Mouse (Mus musculus) myocyte (in vitro differentiated cells): ENCODE measurements around the gene Tia1. TPM values are rescaled to one million over a fixed set of nuclear protein-coding genes. Genes with fewer than 3 reads are reported as not detected.
A peak's percentile ranks its signal among the peaks of the same experiment; 100 is the strongest.

Experiments used
- H3K27me3 ChIP-seq: one replicate; pipeline ENCODE4 v1.6.1; 2011; ENCODE audit not compliant: control insufficient read depth, insufficient read depth, insufficient read length
- H3K36me3 ChIP-seq: one replicate; pipeline ENCODE4 v1.6.1; 2011; ENCODE audit not compliant: control insufficient read depth, insufficient read depth
- H3K4me2 ChIP-seq: one replicate; pipeline ENCODE4 v1.6.1; 2011; ENCODE audit warnings: low read depth, control low read depth
- H3K4me3 ChIP-seq: one replicate; pipeline ENCODE4 v1.5.1; 2011; ENCODE audit warnings: mild to moderate bottlenecking, control low read depth, moderate library complexity
- H3K79me2 ChIP-seq: one replicate; pipeline ENCODE4 v1.6.1; 2011; ENCODE audit not compliant: control insufficient read depth, insufficient read depth
- H3ac ChIP-seq: one replicate; pipeline ENCODE4 v1.6.1; 2011; ENCODE audit not compliant: control insufficient read depth, insufficient read length
- CEBPB ChIP-seq: IDR thresholded peaks from 2 replicates; pipeline ENCODE4 v1.6.1; 2011; ENCODE audit warnings: mild to moderate bottlenecking, moderate library complexity; ENCODE audit not compliant: poor library complexity, insufficient read depth, severe bottlenecking
- E2F4 ChIP-seq: IDR thresholded peaks from one replicate; pipeline ENCODE4 v1.6.1; 2011; ENCODE audit warnings: mild to moderate bottlenecking, control low read depth, moderate library complexity; ENCODE audit not compliant: insufficient read depth
- MAX ChIP-seq: IDR thresholded peaks from one replicate; pipeline ENCODE4 v1.6.1; 2011; ENCODE audit warnings: low read depth, mild to moderate bottlenecking, control low read depth
- MYOD1 ChIP-seq, 3 experiments: IDR thresholded peaks; one replicate each; pipeline ENCODE4 v1.6.1; 2011; ENCODE audit warnings: control low read depth in 2 of 3, low read depth in 2 of 3, mild to moderate bottlenecking in 2 of 3, moderate library complexity in 1 of 3; ENCODE audit not compliant: insufficient read length in 2 of 3, control insufficient read depth in 1 of 3
- MYOG ChIP-seq, 3 experiments: IDR thresholded peaks; one replicate each; pipeline ENCODE4 v1.6.1; 2011; ENCODE audit warnings: control low read depth in 2 of 3, low read depth in 2 of 3, mild to moderate bottlenecking in 2 of 3; ENCODE audit not compliant: insufficient read length in 2 of 3, control insufficient read depth in 1 of 3, insufficient read depth in 1 of 3
- POLR2A ChIP-seq: IDR thresholded peaks from one replicate; pipeline ENCODE4 v1.6.1; 2011; ENCODE audit warnings: low read depth, mild to moderate bottlenecking, control low read depth, moderate library complexity; ENCODE audit not compliant: insufficient read length
- POLR2AphosphoS2 ChIP-seq: IDR thresholded peaks from one replicate; pipeline ENCODE4 v1.6.1; 2011; ENCODE audit warnings: low read depth, control low read depth; ENCODE audit not compliant: insufficient read length
- REST ChIP-seq: IDR thresholded peaks from one replicate; pipeline ENCODE4 v1.6.1; 2011; ENCODE audit warnings: mild to moderate bottlenecking, control low read depth, moderate library complexity; ENCODE audit not compliant: insufficient read depth, insufficient read length
- SRF ChIP-seq: IDR thresholded peaks from one replicate; pipeline ENCODE4 v1.6.1; 2011; ENCODE audit warnings: low read depth; ENCODE audit not compliant: control insufficient read depth, insufficient read length
- TCF12 ChIP-seq: IDR thresholded peaks from one replicate; pipeline ENCODE4 v1.6.1; 2011; ENCODE audit warnings: mild to moderate bottlenecking, control low read depth; ENCODE audit not compliant: poor library complexity, insufficient read depth, severe bottlenecking
- TCF3 ChIP-seq: IDR thresholded peaks from one replicate; pipeline ENCODE4 v1.6.1; 2011; ENCODE audit warnings: low read depth, control low read depth; ENCODE audit not compliant: insufficient read length
- USF1 ChIP-seq: IDR thresholded peaks from one replicate; pipeline ENCODE4 v1.6.1; 2011; ENCODE audit warnings: low read depth, mild to moderate bottlenecking, control low read depth, moderate library complexity
- polyA plus RNA-seq: library from polyadenylated mRNA; unstranded; fragments of >200 nt; fragmentation: generic; extraction: Trizol; gene quantifications from one replicate; pipeline ENCODE4 v1.2.1, GENCODE M21; 2012; ENCODE audit warnings: missing spikeins

Gene Tia1
- polyA plus RNA-seq, 1 experiment: 12.8 TPM

GRCm38 (mm10) chr6:86364442-86365141 lies 39.4 kb upstream of the Tia1 start:
- H3K4me3 ChIP-seq: peak overlapping the region; percentile 35
- H3K27me3 ChIP-seq: no peaks in the 10 kb centered on the region
- H3K36me3 ChIP-seq: no peaks in the 10 kb centered on the region
- H3K4me2 ChIP-seq: peak overlapping the region; percentile 98
- H3ac ChIP-seq: peak overlapping the region; percentile 31
- H3K79me2 ChIP-seq: peaks cover 5% of the 10 kb centered on the region
- no peak for TF ChIP-seq CEBPB

- Histone ChIP-seq H3K79me2 (peaks cover 5% of the 10 kb centered on the region), H3K36me3 (no peaks in the 10 kb centered on the region), H3K4me3 (peak within 1 kb of the TSS; percentile 35), H3ac (peak within 1 kb of the TSS; percentile 31), H3K4me2 (peak within 1 kb of the TSS; percentile 98), H3K27me3 (no peaks in the 10 kb centered on the region)
- no peak for TF ChIP-seq TCF12
- TF ChIP-seq SRF: no peak
- TF ChIP-seq POLR2AphosphoS2: peak; percentile 78
- TF ChIP-seq MYOG (IDR thresholded peaks at IDR 0.05; ENCODE audit: control insufficient read depth in 1 of 3, insufficient read depth in 1 of 3, insufficient read length in 2 of 3, low read depth in 2 of 3): peak in 1 of 3 experiments; percentile 14
- TF ChIP-seq USF1: no peak
- no peak for TF ChIP-seq TCF3
- TF ChIP-seq MAX: no peak
- no peak for TF ChIP-seq CEBPB
- TF ChIP-seq E2F4: no peak
- TF ChIP-seq REST: no peak
- peak; percentile 89 for TF ChIP-seq POLR2A
- no peak for TF ChIP-seq MYOD1 (IDR thresholded peaks at IDR 0.05; ENCODE audit: control insufficient read depth in 1 of 3, insufficient read length in 2 of 3, low read depth in 2 of 3)
Observed at GRCm38 (mm10) chr6:86365371-86366124, 38.5 kb upstream of the Tia1 start, which contains the start of gene Fam136a. TSS of gene Fam136a (plus strand) at chr6:86365646.

GRCm38 (mm10) chr6:86366125-86366852 lies 37.7 kb upstream of the Tia1 start:
- Histone ChIP-seq H3K36me3 (no peaks in the 10 kb centered on the region), H3K27me3 (no peaks in the 10 kb centered on the region), H3K79me2 (peaks cover 5% of the 10 kb centered on the region), H3K4me3 (peak overlapping the region; percentile 35), H3ac (peak overlapping the region; percentile 31), H3K4me2 (peak overlapping the region; percentile 87)
- TF ChIP-seq USF1 (no peak), MYOG (IDR thresholded peaks at IDR 0.05; ENCODE audit: control insufficient read depth in 1 of 3, insufficient read depth in 1 of 3, insufficient read length in 2 of 3, low read depth in 2 of 3) (peak in 1 of 3 experiments; percentile 32), POLR2AphosphoS2 (no peak), SRF (no peak), MYOD1 (IDR thresholded peaks at IDR 0.05; ENCODE audit: control insufficient read depth in 1 of 3, insufficient read length in 2 of 3, low read depth in 2 of 3) (peak in 1 of 3 experiments; percentile 34)

GRCm38 (mm10) chr6:86366853-86367249 lies 37.2 kb upstream of the Tia1 start:
- H3K4me3 ChIP-seq: peak overlapping the region; percentile 35
- no peak for TF ChIP-seq SRF
- no peak for TF ChIP-seq POLR2AphosphoS2
- TF ChIP-seq USF1: no peak
- TF ChIP-seq CEBPB: no peak
- no peak for TF ChIP-seq TCF12
- H3K36me3 ChIP-seq: no peaks in the 10 kb centered on the region
- H3K27me3 ChIP-seq: no peaks in the 10 kb centered on the region
- H3K4me2 ChIP-seq: peak overlapping the region; percentile 87
- H3K79me2 ChIP-seq: peaks cover 9% of the 10 kb centered on the region
- no peak overlapping the region for H3ac ChIP-seq

- Histone ChIP-seq H3K27me3 (no peaks in the 10 kb centered on the region), H3K79me2 (peaks cover 25% of the 10 kb centered on the region), H3K4me2 (no peak overlapping the region), H3K4me3 (no peak overlapping the region), H3K36me3 (no peaks in the 10 kb centered on the region), H3ac (no peak overlapping the region)
- TF ChIP-seq TCF3: no peak
- TF ChIP-seq POLR2AphosphoS2: no peak
- no peak for TF ChIP-seq MAX
- TF ChIP-seq USF1: no peak
- TF ChIP-seq CEBPB: no peak
- no peak for TF ChIP-seq REST
- TF ChIP-seq SRF: no peak
- TF ChIP-seq MYOG (IDR thresholded peaks at IDR 0.05; ENCODE audit: control insufficient read depth in 1 of 3, insufficient read depth in 1 of 3, insufficient read length in 2 of 3, low read depth in 2 of 3): no peak
- TF ChIP-seq MYOD1 (IDR thresholded peaks at IDR 0.05; ENCODE audit: control insufficient read depth in 1 of 3, insufficient read length in 2 of 3, low read depth in 2 of 3): no peak
- TF ChIP-seq E2F4: no peak
- TF ChIP-seq TCF12: no peak
- TF ChIP-seq POLR2A: no peak
Observed at GRCm38 (mm10) chr6:86368479-86368878, 35.5 kb upstream of the Tia1 start.
